Mouse (Mus musculus) hindbrain, embryonic 10.5 days (tissue): ENCODE data around the gene Olfr112. TPM values are rescaled to one million over a fixed set of nuclear protein-coding genes. Genes with fewer than 3 reads are reported as not detected.
"Not testable (repeated sequence)": the region's sequence is repeated elsewhere in the genome, so short reads cannot be mapped to it uniquely, and the experiment has no call there.

ENCODE experiments used
- DNase-seq: peaks from one replicate; pipeline ENCODE4 v3.0.0-alpha.2; 2017; ENCODE audit warnings: low spot score
- H3K27ac ChIP-seq: fragments of 300-500 bp; sonication (generic); 2 replicates; pipeline ENCODE4 v1.5.1; 2016; ENCODE audit warnings: mild to moderate bottlenecking, moderate library complexity
- H3K27me3 ChIP-seq: fragments of 300-500 bp; sonication (generic); 2 replicates; pipeline ENCODE4 v1.6.1; 2016; ENCODE audit warnings: mild to moderate bottlenecking; ENCODE audit not compliant: poor library complexity, insufficient read depth, severe bottlenecking
- H3K36me3 ChIP-seq: fragments of 300-500 bp; sonication (generic); 2 replicates; pipeline ENCODE4 v1.6.1; 2016; ENCODE audit warnings: mild to moderate bottlenecking, moderate library complexity
- H3K4me1 ChIP-seq: fragments of 300-500 bp; sonication (generic); replicated peaks from 2 replicates; pipeline ENCODE4 v1.6.1; 2016; ENCODE audit warnings: mild to moderate bottlenecking
- H3K4me3 ChIP-seq: fragments of 300-500 bp; sonication (generic); 2 replicates; pipeline ENCODE4 v1.5.1; 2016; ENCODE audit warnings: mild to moderate bottlenecking, moderate library complexity
- H3K9me3 ChIP-seq: fragments of 300-500 bp; sonication (generic); 2 replicates; pipeline ENCODE4 v1.6.1; 2016; ENCODE audit warnings: mild to moderate bottlenecking, moderate library complexity
- WGBS: fragments of 180-500 bp; shearing (Covaris S2); methylation state at CpG from one replicate; pipeline ENCODE4 v1.1.7; 2016; 5-methylcytosine and 5-hydroxymethylcytosine counted together
- polyA plus RNA-seq: library from polyadenylated mRNA; unstranded; fragments of >200 nt; fragmentation: Nextera tagmentation; extraction: Ambion mirVana; gene quantifications from 2 replicates; pipeline ENCODE4 v1.2.1, GENCODE M21; 2016

Olfr112 gene
- polyA plus RNA-seq = not detected in 2 replicates

- Histone ChIP-seq H3K27me3 (no peaks in the 10 kb centered on the region), H3K27ac (no peak within 1 kb of the TSS), H3K36me3 (no peaks in the 10 kb centered on the region), H3K9me3 (no peaks in the 10 kb centered on the region), H3K4me3 (no peak within 1 kb of the TSS), H3K4me1 (no peaks in the 10 kb centered on the region)
- DNase-seq = no peak
Observed at GRCm38 (mm10) chr17:37569351-37569750, at the start of gene Olfr112. Gene Olfr112 (minus strand): TSS chr17:37569451.

DNA sequence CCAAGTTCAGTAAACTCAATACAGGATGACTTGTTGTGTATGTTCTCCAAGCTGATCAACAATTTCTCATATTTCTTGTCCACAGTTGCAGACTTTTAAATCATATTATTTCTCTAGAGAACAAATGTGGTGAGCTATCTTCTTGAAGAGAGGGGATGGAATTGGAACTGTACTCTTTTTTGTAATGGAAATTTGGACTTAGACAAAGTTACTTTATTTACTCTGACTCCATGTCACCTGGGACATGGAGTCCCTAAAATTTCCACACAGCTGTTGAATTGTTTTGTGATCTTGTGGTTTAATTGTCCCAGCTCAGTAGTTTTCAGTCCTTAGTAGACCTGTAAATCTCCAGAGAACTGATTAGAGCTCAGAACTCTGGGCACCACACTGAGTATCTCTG lies 23.4 kb upstream of the Olfr112 start, which contains the start of gene Olfr114:
TSS of gene Olfr114 (minus strand) at position 101 of the 400 bp plus-strand sequence.
- H3K9me3 ChIP-seq = no peaks in the 10 kb centered on the region
- H3K27ac ChIP-seq = no peak within 1 kb of the TSS
- H3K4me3 ChIP-seq = no peak within 1 kb of the TSS
- H3K36me3 ChIP-seq = no peaks in the 10 kb centered on the region
- H3K27me3 ChIP-seq = no peaks in the 10 kb centered on the region
- DNase-seq = no peak
- no peaks in the 10 kb centered on the region for H3K4me1 ChIP-seq

- no peaks in the 10 kb centered on the region for H3K27me3 ChIP-seq
- H3K9me3 ChIP-seq = no peaks in the 10 kb centered on the region
- no peak for DNase-seq
- no peak within 1 kb of the TSS for H3K4me3 ChIP-seq
- no peaks in the 10 kb centered on the region for H3K36me3 ChIP-seq
- H3K27ac ChIP-seq = no peak within 1 kb of the TSS
- H3K4me1 ChIP-seq = no peaks in the 10 kb centered on the region
Observed at GRCm38 (mm10) chr17:37577563-37577962, 8.3 kb upstream of the Olfr112 start, which contains the start of gene Olfr113. Gene Olfr113 (minus strand): TSS chr17:37577663.

GRCm38 (mm10) chr17:37558913-37559615 lies 10.2 kb downstream of the Olfr112 start:
- Histone ChIP-seq H3K27me3 (no peaks in the 10 kb centered on the region), H3K9me3 (no peaks in the 10 kb centered on the region), H3K36me3 (no peaks in the 10 kb centered on the region), H3K4me3 (no peak overlapping the region), H3K27ac (no peak overlapping the region), H3K4me1 (no peaks in the 10 kb centered on the region)
- DNase-seq = no peak
- 64% methylated on average over 1 of the region's 1 CpGs for WGBS

DNA sequence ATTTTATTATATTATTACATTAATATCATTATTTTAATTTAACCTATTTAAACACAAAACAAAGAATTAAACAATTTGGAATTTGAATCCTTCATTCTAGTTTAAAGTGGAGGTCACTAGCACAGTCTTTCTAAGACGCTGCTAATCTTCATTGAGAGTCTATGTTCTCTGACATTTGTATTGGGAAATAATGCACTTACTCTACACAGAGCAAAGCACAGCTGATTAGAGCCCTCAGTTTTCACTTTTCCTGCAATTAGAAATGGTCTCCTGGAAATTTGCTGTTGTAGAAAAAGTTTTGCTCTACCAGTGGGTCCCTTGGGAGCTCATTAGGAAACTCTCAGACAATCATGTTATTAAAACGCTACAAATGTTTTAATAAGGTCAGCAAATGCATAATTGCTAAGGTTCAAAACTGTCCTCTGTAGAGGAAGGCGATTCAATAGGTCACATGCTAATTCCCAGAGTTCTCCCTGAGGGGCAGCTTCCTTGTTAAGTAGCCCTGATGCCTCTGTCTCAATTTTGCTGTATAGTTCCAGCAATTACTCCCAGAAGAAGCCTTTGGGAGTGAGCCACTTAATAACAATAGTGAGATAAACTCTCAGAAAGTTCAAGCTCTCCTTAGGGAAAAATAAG lies 25.3 kb downstream of the Olfr112 start:
- no peak overlapping the region for H3K4me3 ChIP-seq
- no peak overlapping the region for H3K27ac ChIP-seq
- no peaks in the 10 kb centered on the region for H3K27me3 ChIP-seq
- 75% methylated on average over 3 of the region's 3 CpGs for WGBS
- H3K4me1 ChIP-seq = no peaks in the 10 kb centered on the region
- H3K9me3 ChIP-seq = no peaks in the 10 kb centered on the region
- no peak for DNase-seq
- no peaks in the 10 kb centered on the region for H3K36me3 ChIP-seq

GRCm38 (mm10) chr17:37541454-37542119 lies 27.7 kb downstream of the Olfr112 start:
- no peak for DNase-seq
- Histone ChIP-seq H3K27ac (no peak overlapping the region), H3K36me3 (no peaks in the 10 kb centered on the region), H3K4me3 (no peak overlapping the region), H3K27me3 (no peaks in the 10 kb centered on the region), H3K9me3 (no peaks in the 10 kb centered on the region), H3K4me1 (no peaks in the 10 kb centered on the region)
- WGBS = 82% methylated on average over 4 of the region's 4 CpGs

DNA sequence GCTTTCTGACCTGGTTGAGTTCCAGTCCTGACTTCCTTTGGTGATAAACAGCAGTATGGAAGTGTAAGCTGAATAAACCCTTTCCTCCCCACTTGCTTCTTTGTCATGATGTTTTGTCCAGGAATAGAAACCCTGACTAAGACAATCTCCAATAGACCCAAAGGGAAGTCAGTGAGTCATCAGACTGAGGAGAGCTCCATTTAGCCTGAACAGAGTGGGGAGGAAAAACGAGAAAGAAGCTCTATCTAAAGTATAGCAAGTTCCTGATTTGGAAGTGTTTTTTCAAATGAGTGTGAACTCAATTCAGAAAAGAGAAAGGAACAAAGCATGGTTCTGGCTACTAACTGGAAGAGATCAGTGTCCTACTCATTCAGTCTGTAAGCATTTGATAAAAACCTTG lies 30.8 kb downstream of the Olfr112 start:
- not testable (repeated sequence) for H3K27ac ChIP-seq, H3K4me3 ChIP-seq, H3K4me1 ChIP-seq, H3K9me3 ChIP-seq, H3K36me3 ChIP-seq, H3K27me3 ChIP-seq, DNase-seq
- WGBS = 60% methylated on average over 1 of the region's 1 CpGs

- Histone ChIP-seq H3K4me1 (no peaks in the 10 kb centered on the region), H3K9me3 (no peaks in the 10 kb centered on the region), H3K36me3 (no peaks in the 10 kb centered on the region), H3K27me3 (no peaks in the 10 kb centered on the region), H3K4me3 (no peak overlapping the region), H3K27ac (no peak overlapping the region)
- no peak for DNase-seq
Observed at GRCm38 (mm10) chr17:37535173-37535572, 34.1 kb downstream of the Olfr112 start.

DNA sequence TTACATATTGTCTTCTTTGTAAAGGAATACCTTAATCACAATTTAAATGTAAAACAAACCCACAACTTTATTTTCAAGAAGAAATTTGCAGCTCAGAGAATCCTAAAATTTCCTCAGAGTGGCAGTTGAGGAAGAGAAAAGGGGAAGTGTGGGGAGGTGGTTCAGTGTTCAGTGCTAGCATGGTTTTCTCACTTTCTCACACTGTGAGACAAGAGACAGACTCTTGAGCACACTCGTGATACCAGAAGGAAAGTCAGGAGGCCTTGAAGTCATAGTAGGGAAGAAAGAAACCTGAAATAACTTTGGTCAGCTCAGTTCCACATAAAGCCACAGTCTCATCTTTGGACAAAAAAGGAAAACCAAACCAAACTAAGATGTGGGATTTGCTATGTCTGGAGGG lies 43.8 kb downstream of the Olfr112 start:
- not testable (repeated sequence) for H3K4me3 ChIP-seq, H3K9me3 ChIP-seq, H3K36me3 ChIP-seq, H3K27ac ChIP-seq, H3K27me3 ChIP-seq, H3K4me1 ChIP-seq, DNase-seq
- WGBS = 79% methylated on average over 1 of the region's 1 CpGs

GRCm38 (mm10) chr17:37524612-37525011 lies 44.6 kb downstream of the Olfr112 start:
- not testable (repeated sequence) for H3K27ac ChIP-seq, H3K4me1 ChIP-seq, H3K36me3 ChIP-seq, DNase-seq, H3K4me3 ChIP-seq, H3K27me3 ChIP-seq, H3K9me3 ChIP-seq

Other genes starting within 250 kb of the Olfr112 start
- not detected in 2 replicates for gene Olfr103, start 229.8 kb downstream of the Olfr112 start, polyA plus RNA-seq
- gene Olfr104-ps, start 209.9 kb downstream of the Olfr112 start, polyA plus RNA-seq = not detected in 2 replicates
- not detected in 2 replicates for gene Olfr105-ps, start 190.4 kb downstream of the Olfr112 start, polyA plus RNA-seq
- not detected in 2 replicates for gene Olfr106-ps, start 179.1 kb downstream of the Olfr112 start, polyA plus RNA-seq
- not detected in 2 replicates for gene Olfr107, start 170.2 kb downstream of the Olfr112 start, polyA plus RNA-seq
- gene Olfr108, start 124.0 kb downstream of the Olfr112 start, polyA plus RNA-seq = not detected in 2 replicates
- gene Olfr109, start 110.5 kb downstream of the Olfr112 start, polyA plus RNA-seq = not detected in 2 replicates
- gene H2-M2, start 85.9 kb downstream of the Olfr112 start, polyA plus RNA-seq = not detected in 2 replicates
- not detected in 2 replicates for gene Olfr110, start 77.0 kb downstream of the Olfr112 start, polyA plus RNA-seq
- gene Olfr111, start 61.4 kb downstream of the Olfr112 start, polyA plus RNA-seq = not detected in 2 replicates
- not detected in 2 replicates for gene Olfr113, start 8.2 kb upstream of the Olfr112 start, polyA plus RNA-seq
- gene Olfr114, start 23.3 kb upstream of the Olfr112 start, polyA plus RNA-seq = not detected in 2 replicates
- not detected in 2 replicates for gene Olfr115, start 57.7 kb upstream of the Olfr112 start, polyA plus RNA-seq
- gene Olfr116, start 57.7 kb upstream of the Olfr112 start, polyA plus RNA-seq = not detected in 2 replicates
- gene Olfr117, start 94.3 kb upstream of the Olfr112 start, polyA plus RNA-seq = not detected in 2 replicates
- not detected in 2 replicates for gene Olfr118, start 97.5 kb upstream of the Olfr112 start, polyA plus RNA-seq
- gene Olfr119, start 127.1 kb upstream of the Olfr112 start, polyA plus RNA-seq = not detected in 2 replicates
- not detected in 2 replicates for gene Olfr120, start 152.4 kb upstream of the Olfr112 start, polyA plus RNA-seq
- gene Olfr121, start 179.4 kb upstream of the Olfr112 start, polyA plus RNA-seq = not detected in 2 replicates
- not detected in 2 replicates for gene Olfr122, start 199.2 kb upstream of the Olfr112 start, polyA plus RNA-seq
- gene Olfr123, start 224.1 kb upstream of the Olfr112 start, polyA plus RNA-seq = not detected in 2 replicates
- gene Olfr124, start 230.4 kb upstream of the Olfr112 start, polyA plus RNA-seq = not detected in 2 replicates